Mouse (Mus musculus): ENCODE measurements around the gene Gclc.

DNA sequence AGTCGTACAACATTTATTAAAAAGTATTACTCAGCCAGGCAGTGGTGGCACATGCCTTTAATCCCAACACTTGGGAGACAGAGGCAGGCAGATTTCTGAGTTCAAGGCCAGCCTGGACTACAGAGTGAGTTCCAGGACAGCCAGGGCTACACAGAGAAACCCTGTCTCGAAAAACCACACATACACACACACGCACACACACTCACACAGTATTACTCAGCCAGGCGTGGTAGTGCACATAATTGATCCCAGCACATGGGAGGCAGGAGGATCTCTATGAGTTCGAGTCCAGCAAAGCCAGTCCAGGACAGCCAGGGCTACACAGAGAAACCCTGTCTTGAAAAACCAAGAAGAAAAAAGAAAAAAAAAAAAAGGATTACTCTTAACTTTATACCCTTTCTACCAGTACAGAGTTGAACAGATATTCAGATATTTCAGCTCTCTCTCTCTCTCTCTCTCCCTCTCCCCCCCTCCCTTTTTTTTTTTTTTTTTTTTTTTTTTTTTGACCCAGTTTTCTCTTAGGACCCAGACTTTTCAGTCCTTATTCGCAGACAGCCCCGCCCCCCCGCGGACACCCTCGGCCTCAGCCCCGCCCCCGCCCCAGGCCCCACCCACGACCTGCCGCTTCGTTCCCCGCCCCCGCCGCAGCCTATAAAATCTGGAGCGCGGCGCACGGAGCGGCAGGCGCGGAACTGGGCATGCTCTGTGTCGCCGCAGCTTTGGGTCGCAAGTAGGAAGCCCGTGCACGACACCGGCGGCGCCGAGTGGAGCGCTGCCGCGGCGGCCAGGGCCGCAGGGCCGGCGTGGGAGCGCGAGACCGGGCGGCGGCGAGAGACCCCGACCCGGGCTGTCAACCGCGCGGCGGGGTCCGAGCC, at the start of gene Gclc:
- TF ChIP-seq EP300 (optimal IDR thresholded peaks at IDR 0.05) (no peak), CTCF (IDR thresholded peaks at IDR 0.05; ENCODE audit: low read depth) (no peak)

Data from stomach, postnatal 0 days (tissue).